Mouse (Mus musculus): ENCODE results near the gene Ppm1n. TPM values are rescaled to one million over a fixed set of nuclear protein-coding genes. Genes with fewer than 3 reads are reported as not detected.

Ppm1n gene
- total and polyA plus RNA-seq, 2 experiments from 2014 or later: 0.56 TPM; not detected in 1

DNA sequence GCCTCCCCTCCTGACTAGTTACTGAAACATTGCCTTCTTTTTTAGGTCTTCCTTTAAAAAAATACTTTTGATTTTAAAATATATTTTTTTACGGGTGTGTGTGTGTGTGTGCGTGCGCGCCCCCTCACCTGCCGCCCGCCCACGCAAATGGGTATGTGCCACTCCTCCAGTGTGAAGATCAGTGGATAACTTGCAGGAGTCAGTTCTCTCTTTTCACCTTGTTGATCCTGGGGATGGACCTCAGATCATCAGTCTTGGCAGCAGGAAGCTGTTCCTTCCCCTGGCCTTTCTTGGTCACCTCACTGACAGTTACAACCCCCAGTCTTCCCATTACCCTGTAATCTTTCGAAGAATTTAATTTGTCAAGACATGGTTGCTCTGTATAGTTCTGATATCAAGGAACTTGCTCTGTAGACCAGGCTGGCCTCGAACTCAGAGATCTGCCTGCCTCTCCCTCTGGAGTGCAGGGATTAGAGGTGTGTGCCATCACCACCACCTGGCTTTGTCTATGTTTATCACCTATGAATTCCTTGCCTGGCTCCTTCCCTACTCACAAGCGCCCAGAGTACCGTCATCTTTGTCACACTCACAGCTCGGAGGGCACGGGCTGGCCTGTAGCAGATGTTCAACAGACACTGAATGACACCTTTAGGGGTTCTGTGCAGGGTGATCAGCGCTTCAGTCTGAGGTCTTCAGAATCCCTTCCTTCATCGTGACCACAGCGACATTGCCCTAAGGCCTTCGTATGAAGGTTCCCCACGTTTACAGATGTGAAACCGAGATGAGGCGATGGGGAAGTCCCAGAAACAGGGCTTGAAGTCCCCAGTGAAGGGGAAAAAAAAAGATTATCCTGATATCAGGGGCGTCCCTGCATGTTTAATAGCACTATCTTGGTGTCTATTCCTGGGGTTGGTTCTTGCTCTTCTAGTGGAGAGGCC, 45.7 kb upstream of the Ppm1n start:
- H3K27me3 ChIP-seq (ENCODE audit: control insufficient read depth, insufficient read depth, low read length): no peaks in the 10 kb centered on the region
- no peaks in the 10 kb centered on the region for H3K9me3 ChIP-seq (replicated peaks; ENCODE audit: control insufficient read depth, low read length)
- DNase-seq (ENCODE audit: low spot score) (no peak), ATAC-seq (ENCODE audit: insufficient read depth, low read depth) (no peak)
- no peak for TF ChIP-seq CTCF (IDR thresholded peaks at IDR 0.05; ENCODE audit: low read depth)
- TF ChIP-seq EP300 (IDR thresholded peaks at IDR 0.05; ENCODE audit: low read depth): no peak
- H3K9ac ChIP-seq (replicated peaks; ENCODE audit: low read depth, low read length): no peak overlapping the region
- WGBS: 65% methylated on average over 21 of the region's 21 CpGs
- peak overlapping the region; percentile 95 for H3K27ac ChIP-seq (ENCODE audit: low read depth)
- H3K4me1 ChIP-seq (ENCODE audit: control insufficient read depth, insufficient read depth): peaks cover 8% of the 10 kb centered on the region
- no peaks in the 10 kb centered on the region for H3K36me3 ChIP-seq (replicated peaks; ENCODE audit: control insufficient read depth, insufficient read depth, low read length)
- peak overlapping the region; percentile 78 for H3K4me2 ChIP-seq (ENCODE audit: low read depth, low read length)
- H3K4me3 ChIP-seq (ENCODE audit: low read depth, low read length): peak overlapping the region; percentile 42

DNA sequence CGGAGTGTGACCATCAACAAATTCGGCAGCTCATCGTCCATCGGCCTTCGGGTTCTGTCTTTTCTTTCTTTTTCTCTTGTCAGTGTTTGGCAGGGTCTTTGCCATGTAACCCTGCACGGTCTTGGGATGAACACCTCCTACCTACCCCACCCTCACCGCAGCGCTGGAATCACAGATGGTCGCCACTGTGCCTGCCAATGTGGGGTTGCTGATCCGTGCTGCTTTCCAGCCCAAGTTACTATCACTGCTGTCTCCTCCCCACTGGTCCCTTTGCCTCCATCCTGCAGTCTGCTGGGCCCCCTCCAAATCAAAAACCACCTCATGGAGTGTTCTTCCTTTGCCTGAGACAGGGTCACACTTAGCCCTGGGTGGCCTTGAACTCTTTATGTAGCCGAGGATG, 44.4 kb upstream of the Ppm1n start:
- Histone ChIP-seq H3K9ac (replicated peaks; ENCODE audit: low read depth, low read length) (no peak overlapping the region), H3K4me1 (ENCODE audit: control insufficient read depth, insufficient read depth) (peaks cover 16% of the 10 kb centered on the region), H3K27ac (ENCODE audit: low read depth) (no peak overlapping the region), H3K4me2 (ENCODE audit: low read depth, low read length) (no peak overlapping the region), H3K9me3 (replicated peaks; ENCODE audit: control insufficient read depth, low read length) (no peaks in the 10 kb centered on the region), H3K36me3 (replicated peaks; ENCODE audit: control insufficient read depth, insufficient read depth, low read length) (no peaks in the 10 kb centered on the region), H3K27me3 (ENCODE audit: control insufficient read depth, insufficient read depth, low read length) (no peaks in the 10 kb centered on the region), H3K4me3 (ENCODE audit: low read depth, low read length) (no peak overlapping the region)
- WGBS: 89% methylated on average over 11 of the region's 11 CpGs
- no peak for DNase-seq (ENCODE audit: low spot score)
- ATAC-seq (ENCODE audit: insufficient read depth, low read depth): no peak
- TF ChIP-seq EP300 (IDR thresholded peaks at IDR 0.05; ENCODE audit: low read depth): no peak
- no peak for TF ChIP-seq CTCF (IDR thresholded peaks at IDR 0.05; ENCODE audit: low read depth)

DNA sequence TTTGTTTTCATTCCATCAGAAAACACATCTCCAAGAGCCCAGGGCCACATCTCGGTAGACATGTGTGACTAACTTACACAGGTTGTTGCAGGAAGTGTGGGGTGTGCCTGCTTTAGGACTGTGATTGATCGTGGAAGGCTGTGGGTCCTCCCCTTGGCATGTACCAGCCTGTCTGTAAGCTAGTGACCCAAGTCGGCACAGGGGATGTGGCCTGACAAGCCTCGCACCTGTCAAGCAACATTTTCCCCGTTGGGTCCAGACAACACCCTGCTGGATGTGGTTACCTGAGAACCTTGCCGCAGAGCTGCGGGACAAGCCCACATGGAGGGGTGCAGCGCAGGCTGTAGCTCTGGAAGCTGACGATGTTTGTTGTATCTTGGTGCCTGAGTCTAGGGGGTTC, 42.6 kb upstream of the Ppm1n start:
- Histone ChIP-seq H3K36me3 (replicated peaks; ENCODE audit: control insufficient read depth, insufficient read depth, low read length) (no peaks in the 10 kb centered on the region), H3K9me3 (replicated peaks; ENCODE audit: control insufficient read depth, low read length) (no peaks in the 10 kb centered on the region), H3K4me2 (ENCODE audit: low read depth, low read length) (no peak overlapping the region), H3K27ac (ENCODE audit: low read depth) (no peak overlapping the region), H3K4me1 (ENCODE audit: control insufficient read depth, insufficient read depth) (peaks cover 12% of the 10 kb centered on the region), H3K9ac (replicated peaks; ENCODE audit: low read depth, low read length) (no peak overlapping the region), H3K4me3 (ENCODE audit: low read depth, low read length) (no peak overlapping the region), H3K27me3 (ENCODE audit: control insufficient read depth, insufficient read depth, low read length) (no peaks in the 10 kb centered on the region)
- no peak for TF ChIP-seq CTCF (IDR thresholded peaks at IDR 0.05; ENCODE audit: low read depth)
- TF ChIP-seq EP300 (IDR thresholded peaks at IDR 0.05; ENCODE audit: low read depth): no peak
- 43% methylated on average over 9 of the region's 9 CpGs for WGBS
- DNase-seq (ENCODE audit: low spot score) (no peak), ATAC-seq (ENCODE audit: insufficient read depth, low read depth) (no peak)

DNA sequence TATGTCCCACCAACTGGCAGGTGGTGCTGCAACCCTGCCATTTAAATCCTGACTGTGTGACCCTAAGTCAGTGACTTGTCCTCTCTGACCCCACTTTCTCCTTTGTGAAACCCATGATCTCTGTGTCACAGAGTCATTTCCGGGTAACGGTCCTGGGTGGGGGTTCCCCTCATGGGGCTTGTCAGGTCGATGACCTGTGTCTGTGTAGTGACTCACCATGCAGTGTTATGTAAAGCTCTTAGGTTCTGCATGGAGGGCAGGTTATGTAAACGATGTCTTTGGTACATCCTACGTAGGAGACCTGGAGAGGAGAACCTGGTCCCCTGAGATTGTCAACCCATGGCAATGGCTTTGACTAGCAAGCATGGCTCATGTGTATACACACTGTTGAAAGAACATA, 41.6 kb upstream of the Ppm1n start:
- Histone ChIP-seq H3K27ac (ENCODE audit: low read depth) (no peak overlapping the region), H3K4me2 (ENCODE audit: low read depth, low read length) (no peak overlapping the region), H3K4me3 (ENCODE audit: low read depth, low read length) (no peak overlapping the region), H3K9ac (replicated peaks; ENCODE audit: low read depth, low read length) (no peak overlapping the region), H3K27me3 (ENCODE audit: control insufficient read depth, insufficient read depth, low read length) (no peaks in the 10 kb centered on the region), H3K4me1 (ENCODE audit: control insufficient read depth, insufficient read depth) (peaks cover 16% of the 10 kb centered on the region; the same call in 1 of the 2 replicates), H3K36me3 (replicated peaks; ENCODE audit: control insufficient read depth, insufficient read depth, low read length) (no peaks in the 10 kb centered on the region), H3K9me3 (replicated peaks; ENCODE audit: control insufficient read depth, low read length) (no peaks in the 10 kb centered on the region)
- TF ChIP-seq CTCF (IDR thresholded peaks at IDR 0.05; ENCODE audit: low read depth): no peak
- TF ChIP-seq EP300 (IDR thresholded peaks at IDR 0.05; ENCODE audit: low read depth): no peak
- ATAC-seq (ENCODE audit: insufficient read depth, low read depth) (no peak), DNase-seq (ENCODE audit: low spot score) (no peak)
- 56% methylated on average over 5 of the region's 5 CpGs for WGBS

DNA sequence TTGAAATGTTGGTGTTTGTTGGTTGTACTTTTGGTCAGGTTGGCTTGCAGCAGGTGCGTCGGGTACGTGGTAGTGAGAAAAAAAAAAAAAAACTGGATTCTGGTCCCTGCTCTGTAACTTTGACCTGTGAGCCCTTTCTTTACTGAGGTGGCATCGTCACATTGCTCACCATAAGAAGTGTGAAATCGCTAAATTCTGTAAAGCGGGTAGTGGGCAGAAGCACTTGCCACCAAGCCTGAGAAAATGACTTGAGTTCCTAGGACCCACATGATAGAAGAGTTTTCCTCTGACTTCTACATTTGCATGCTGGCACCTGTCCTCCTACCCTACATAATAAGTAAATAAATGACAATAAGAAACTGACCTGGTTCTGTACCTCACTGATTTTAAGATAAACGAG, 40.8 kb upstream of the Ppm1n start:
- Histone ChIP-seq H3K4me3 (ENCODE audit: low read depth, low read length) (peak overlapping the region; percentile 43), H3K27me3 (ENCODE audit: control insufficient read depth, insufficient read depth, low read length) (no peaks in the 10 kb centered on the region), H3K36me3 (replicated peaks; ENCODE audit: control insufficient read depth, insufficient read depth, low read length) (no peaks in the 10 kb centered on the region), H3K9me3 (replicated peaks; ENCODE audit: control insufficient read depth, low read length) (no peaks in the 10 kb centered on the region), H3K27ac (ENCODE audit: low read depth) (no peak overlapping the region), H3K4me1 (ENCODE audit: control insufficient read depth, insufficient read depth) (peaks cover 16% of the 10 kb centered on the region; the same call in 1 of the 2 replicates), H3K9ac (replicated peaks; ENCODE audit: low read depth, low read length) (no peak overlapping the region), H3K4me2 (ENCODE audit: low read depth, low read length) (peak overlapping the region; percentile 73)
- ATAC-seq (ENCODE audit: insufficient read depth, low read depth) (no peak), DNase-seq (ENCODE audit: low spot score) (no peak)
- WGBS: 43% methylated on average over 7 of the region's 7 CpGs
- TF ChIP-seq CTCF (IDR thresholded peaks at IDR 0.05; ENCODE audit: low read depth): no peak
- TF ChIP-seq EP300 (IDR thresholded peaks at IDR 0.05; ENCODE audit: low read depth): no peak
